Mouse (Mus musculus): ENCODE results near the gene Lrrn4.

Lrrn4 gene

DNA sequence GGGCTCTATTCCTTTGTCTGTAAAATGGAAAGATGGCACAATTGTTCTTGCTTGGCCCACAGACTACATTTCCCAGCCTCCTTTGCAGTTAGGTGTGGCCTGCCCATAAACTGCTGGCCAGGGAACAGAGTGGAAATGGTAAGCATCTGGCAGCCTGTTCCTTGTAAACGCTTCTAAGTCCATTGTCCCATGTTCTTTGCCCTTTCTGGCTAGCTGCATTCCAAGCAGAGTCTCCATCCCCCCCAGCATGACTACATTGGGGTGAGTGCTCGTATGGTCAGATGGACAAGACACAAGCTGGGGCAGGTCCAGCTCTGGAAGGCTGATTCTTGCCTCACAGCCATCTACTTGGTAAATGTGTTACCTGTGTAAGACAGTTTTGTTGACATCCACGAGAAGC is 9.0 kb downstream of the Lrrn4 start:
- no peak for DNase-seq (ENCODE audit: low read depth, low spot score)

DNA sequence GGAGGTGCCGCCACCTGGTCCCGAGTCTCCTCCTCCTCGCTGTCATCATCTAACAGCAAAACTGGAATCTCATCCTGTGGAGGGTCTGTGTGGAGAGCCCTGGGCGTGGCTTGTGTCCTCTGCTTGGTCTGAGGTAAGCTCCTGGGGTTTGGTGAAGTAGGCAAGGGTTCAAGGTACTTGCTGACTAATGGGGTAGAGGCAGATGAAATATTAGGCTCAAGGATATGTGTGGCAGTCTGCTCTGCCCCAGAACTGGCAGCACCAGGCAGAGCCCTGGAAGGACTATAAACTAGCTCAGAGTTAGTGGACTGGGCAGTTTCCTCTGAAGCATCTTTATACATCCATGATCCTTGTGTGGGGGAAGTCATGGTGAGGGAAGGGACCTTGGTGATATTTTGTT is 10.4 kb downstream of the Lrrn4 start:
- no peak for DNase-seq (ENCODE audit: low read depth, low spot score)

DNA sequence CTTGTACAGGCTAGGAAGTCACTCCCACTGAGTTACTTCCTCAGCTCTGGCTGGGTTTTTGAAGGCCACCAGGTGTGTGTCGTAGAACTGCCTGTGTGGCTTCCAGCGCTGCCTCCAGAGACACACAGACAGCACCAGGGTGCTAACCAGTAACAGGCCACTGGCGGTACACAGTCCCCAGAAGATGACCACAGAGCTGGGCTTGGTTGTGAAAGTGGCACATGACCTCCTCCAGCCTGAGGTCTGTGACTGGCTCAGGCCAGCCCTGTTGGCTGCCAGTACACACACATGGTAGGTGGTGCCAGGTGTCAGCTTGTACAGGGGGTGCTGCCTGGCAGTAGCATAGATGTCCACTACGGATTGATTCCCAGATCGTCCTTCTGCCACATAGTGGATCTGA is 11.0 kb downstream of the Lrrn4 start:
- DNase-seq (ENCODE audit: low read depth, low spot score), result no peak

DNA sequence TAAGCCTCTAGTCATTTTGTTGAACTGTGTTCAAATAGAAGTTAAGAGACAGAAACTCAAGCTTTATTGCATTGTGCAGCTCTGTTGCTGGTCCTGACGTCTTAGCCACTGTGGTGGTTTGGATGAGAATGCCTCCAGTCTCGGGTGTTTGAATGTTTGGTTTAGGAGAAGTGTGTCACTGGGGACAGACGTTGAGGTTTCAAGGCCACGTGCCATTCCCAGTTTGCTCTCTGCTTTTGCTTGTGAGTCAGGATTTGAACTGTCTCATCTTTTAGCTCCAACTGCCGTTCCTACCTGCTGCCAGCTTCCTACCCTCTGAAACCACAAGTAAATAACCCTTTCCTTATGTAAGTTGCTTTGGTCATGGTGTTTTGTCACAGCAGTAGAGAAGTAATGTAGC is 13.2 kb downstream of the Lrrn4 start:
- DNase-seq (ENCODE audit: low read depth, low spot score), result no peak

DNA sequence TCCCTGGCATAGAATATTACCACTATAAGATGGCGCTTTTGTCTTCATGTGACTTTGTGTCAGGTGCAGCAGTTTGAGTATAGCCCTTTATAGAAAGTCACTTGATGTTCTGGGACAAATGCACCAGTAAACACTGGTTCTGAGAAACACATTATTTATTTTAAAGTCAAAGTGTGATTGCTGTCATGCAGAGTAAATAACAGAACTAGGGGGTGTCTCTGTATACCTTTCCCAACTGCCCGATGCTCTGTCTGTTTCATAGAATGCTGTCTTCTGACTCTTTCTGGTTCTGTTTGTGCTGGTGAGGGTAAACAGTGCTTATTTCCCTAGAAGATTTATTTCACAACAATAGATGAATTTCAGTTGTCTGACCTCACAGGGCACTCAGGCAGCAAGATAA is 17.4 kb downstream of the Lrrn4 start:
- no peak for DNase-seq (ENCODE audit: low read depth, low spot score)

DNA sequence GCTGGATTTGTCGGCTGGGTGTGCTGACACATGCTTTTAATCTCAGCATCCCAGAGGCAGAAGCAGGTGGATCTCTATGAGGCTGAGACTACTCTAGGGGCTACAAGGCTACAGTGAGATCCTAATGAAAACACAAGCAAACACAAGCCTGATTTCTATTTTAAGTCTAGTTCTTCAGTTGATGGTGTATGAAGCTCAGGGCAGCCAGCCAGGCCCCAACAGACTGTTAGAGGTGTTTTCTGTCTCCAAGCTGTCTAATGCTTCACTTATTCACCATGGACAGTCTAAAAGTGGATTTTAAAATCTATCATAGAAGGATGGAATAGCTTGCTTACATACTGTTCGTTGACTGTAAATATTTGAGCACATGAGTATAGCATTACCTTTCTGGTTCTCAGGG is 19.2 kb downstream of the Lrrn4 start:
- no peak for DNase-seq (ENCODE audit: low read depth, low spot score)

DNA sequence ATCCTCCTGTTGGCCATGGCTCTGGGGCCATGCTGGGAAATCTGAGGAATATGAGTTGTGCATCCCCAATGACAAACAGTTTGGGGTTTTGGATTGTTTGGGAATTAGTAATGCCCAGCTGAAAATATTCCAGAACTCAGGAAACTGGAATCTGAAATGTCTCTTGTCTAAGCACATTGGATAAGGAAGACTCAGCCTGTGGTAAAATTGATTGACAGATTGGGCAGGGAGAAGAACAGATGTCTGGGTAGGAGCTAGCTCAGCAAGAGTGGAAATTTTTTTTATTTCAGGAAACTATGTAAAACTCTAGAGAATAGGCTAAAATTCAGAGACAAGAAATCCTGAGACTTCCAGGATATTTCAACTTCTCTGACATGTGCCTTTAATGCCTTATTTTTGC is 20.3 kb downstream of the Lrrn4 start:
- DNase-seq (ENCODE audit: low read depth, low spot score), result no peak

DNA sequence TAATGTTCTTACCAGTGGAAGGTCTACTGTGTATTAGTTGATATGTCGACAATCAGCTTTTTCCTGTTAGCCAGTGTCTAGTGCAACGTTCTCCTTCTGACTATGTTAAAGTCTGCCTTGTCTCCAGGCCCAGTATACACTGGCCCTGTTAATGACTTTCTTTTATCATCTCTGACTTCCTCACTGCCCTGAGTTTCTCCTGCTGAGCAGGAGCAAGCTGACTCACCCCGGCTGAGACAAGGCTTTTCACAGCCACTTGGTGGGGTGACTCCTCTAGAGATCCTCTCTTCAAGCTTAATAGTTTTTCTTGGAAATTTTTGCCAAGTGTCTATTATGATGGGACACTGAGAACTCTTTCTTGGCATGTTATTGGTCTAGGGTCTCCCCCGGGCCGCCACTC is 24.4 kb downstream of the Lrrn4 start:
- no peak for DNase-seq (ENCODE audit: low read depth, low spot score)

DNA sequence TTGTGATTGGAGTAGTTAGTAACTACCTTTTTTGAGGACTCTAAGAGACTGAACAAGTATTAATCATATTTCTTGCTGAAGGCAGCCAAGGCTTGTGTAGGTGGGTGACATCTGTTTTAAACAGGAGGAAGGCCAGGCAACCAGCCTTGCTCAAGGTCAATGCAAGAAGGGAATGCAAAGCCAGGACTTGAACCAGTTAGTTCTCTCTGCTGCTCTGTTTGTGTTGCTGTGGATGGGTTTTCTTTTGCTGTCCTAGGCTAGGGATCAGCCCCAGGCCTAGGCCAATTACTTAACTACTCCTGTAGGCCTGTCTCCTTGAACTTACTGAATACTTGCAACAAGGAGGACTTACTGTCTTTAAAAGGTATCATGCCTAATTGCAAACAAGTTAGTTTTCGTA is 27.6 kb downstream of the Lrrn4 start:
- DNase-seq (ENCODE audit: low read depth, low spot score), result no peak

DNA sequence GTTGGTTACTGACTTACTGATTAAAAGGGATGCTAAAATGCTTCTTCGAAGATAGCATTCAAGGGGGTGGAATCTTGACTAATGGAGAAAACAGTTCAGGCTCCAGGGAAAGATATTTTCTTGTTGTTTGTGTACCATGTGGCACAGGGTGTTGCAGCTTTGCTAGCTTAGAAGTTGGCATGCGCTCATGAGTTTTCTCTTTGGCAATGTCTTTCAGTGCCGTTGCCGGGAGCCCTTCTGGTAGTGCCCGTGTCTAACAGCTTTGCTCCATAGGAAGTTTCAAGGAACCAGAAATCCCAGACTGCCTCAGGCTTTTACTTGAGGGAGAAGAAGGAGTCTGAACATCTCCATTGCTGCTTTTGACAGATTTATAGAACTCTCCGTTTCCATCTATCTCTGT is 31.6 kb downstream of the Lrrn4 start:
- DNase-seq (ENCODE audit: low read depth, low spot score), result no peak

DNA sequence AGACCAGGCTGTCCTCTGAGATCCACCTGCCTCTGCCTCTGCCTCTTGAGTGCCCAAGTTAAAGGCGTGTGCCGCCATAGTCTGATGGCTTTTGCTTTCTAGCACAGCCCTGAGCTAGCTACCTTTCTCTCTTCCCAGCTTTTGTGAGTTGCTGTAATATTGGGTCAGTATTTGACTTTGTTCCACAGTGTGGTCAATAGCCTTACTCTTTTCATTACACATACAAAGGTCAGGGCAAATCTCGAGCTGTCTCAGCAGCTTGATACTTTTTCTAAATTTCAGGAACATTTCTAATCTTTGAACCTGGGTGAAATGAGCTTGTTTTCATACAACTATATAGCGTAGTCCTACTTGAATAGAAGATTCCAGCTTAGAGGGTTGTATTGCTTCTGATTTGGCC is 32.3 kb downstream of the Lrrn4 start:
- DNase-seq (ENCODE audit: low read depth, low spot score), result no peak

DNA sequence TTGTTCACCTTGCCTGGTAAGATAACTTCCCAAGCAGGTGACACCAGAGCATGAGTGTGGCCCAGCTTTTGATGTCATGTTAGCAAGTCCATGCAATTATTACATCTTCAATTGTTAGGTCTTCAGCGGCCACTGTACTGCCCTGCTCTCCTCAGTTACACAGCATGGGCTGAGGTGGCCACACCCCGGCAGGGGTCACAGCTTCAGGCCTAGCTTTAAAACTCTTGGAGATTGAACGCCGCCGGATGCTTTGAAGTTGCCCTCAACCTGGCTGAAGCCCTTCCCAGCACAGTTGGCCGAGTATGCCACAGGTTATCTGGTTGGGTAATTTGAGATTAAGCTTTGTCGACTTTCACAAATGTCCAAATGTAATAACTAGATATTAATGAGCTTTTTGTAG is 33.1 kb downstream of the Lrrn4 start:
- DNase-seq (ENCODE audit: low read depth, low spot score), result no peak

DNA sequence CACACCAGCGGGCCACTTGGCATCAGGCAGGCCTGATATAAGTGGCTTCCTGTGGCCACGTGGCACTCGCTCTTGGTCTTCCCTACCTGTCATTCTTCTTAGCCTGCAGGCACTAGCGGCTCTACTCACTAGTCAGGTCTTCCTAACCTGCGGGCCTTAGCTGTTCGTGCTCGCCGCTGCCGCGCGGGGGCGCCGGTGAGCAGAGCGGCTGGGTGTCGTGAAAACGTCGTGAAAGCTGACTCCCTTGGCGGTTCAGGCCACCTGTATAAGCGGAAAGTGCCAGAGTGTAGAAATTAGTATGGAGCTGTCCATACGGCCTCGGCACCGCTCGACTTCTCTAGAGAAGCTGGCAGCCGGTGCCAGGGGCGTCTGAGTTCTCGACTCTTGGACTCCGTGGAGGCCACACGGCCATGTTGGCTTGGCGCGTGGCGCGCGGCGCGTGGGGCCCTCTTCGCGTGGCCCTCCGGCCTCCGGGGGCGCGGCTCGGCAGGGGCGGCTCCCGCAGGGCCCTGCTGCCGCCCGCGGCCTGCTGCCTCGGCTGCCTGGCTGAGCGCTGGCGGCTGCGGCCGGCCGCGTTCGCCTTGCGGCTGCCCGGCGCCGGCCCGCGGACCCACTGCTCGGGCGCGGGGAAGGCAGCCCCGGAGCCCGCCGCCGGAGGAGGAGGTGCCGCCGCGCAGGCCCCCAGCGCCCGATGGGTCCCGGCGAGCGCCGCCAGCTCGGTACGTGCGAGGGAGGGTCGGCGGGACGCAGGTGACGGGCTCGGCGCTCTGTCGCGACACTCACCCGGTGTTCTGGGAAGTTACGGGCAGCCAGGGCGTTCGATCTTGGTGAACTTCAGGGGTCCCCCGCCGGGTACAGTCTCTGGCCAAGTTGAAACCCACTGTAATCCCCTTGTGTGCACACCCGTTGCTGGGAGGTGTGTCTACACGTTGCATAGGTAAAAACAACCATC is 34.0 kb downstream of the Lrrn4 start, which contains the start of gene Crls1:
Gene Crls1, plus strand, starts transcription at position 260 of the 952 bp plus-strand sequence.
- peak; percentile 94 for DNase-seq (ENCODE audit: low read depth, low spot score)

DNA sequence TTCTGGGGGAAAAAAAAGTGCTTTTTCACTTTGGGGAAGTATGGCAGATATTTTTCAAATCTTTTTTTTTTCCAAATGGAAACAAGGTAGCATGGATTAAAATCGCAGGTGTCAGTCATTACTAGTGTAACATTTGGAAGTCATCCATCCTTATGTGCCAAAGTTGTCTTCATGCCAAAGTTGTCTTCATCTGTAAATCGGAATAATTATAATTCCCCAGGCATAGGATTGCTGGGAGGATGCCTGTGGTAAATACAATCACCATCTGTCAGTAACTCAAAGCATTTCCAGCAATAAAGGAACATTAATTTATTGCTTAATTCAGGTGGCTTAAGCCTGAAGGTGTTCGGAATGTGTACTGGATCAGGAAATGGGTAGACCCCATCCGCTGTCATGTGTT is 39.6 kb downstream of the Lrrn4 start:
- no peak for DNase-seq (ENCODE audit: low read depth, low spot score)

Measured in retina, postnatal 7 days (tissue).